Mouse (Mus musculus) macrophage (primary cell): ENCODE measurements around the gene Sap30l. TPM values are rescaled to one million over a fixed set of nuclear protein-coding genes. Genes with fewer than 3 reads are reported as not detected.
"Not testable (repeated sequence)": the region's sequence is repeated elsewhere in the genome, so short reads cannot be mapped to it uniquely, and the experiment has no call there.

Source experiments
- H3K27ac ChIP-seq: fragments of 350-480 bp; formaldehyde crosslinking; 2 replicates; pipeline ENCODE4 v1.9.0; 2021
- H3K36me3 ChIP-seq: fragments of 350-480 bp; formaldehyde crosslinking; 2 replicates; pipeline ENCODE4 v1.9.0; 2021; ENCODE audit errors: inconsistent target
- H3K4me3 ChIP-seq: fragments of 350-480 bp; formaldehyde crosslinking; 2 replicates; pipeline ENCODE4 v1.9.0; 2021; ENCODE audit errors: inconsistent target
- H3K79me2 ChIP-seq: fragments of 350-480 bp; formaldehyde crosslinking; 2 replicates; pipeline ENCODE4 v1.9.0; 2021; ENCODE audit errors: inconsistent target
- WGBS: methylation state at CpG from one replicate; pipeline ENCODE4 v1.1.7; 2026; ENCODE audit warnings: inconsistent platforms; ENCODE audit not compliant: missing documents; 5-methylcytosine and 5-hydroxymethylcytosine counted together
- polyA plus RNA-seq: library from polyadenylated mRNA; stranded (reverse); fragments of 250-400 nt; gene quantifications from 3 replicates; pipeline ENCODE4 v1.2.4, GENCODE M21; 2018; ENCODE audit warnings: inconsistent platforms

The Sap30l gene
- polyA plus RNA-seq, 1 experiment from 2014 or later, result 13.0 TPM

DNA sequence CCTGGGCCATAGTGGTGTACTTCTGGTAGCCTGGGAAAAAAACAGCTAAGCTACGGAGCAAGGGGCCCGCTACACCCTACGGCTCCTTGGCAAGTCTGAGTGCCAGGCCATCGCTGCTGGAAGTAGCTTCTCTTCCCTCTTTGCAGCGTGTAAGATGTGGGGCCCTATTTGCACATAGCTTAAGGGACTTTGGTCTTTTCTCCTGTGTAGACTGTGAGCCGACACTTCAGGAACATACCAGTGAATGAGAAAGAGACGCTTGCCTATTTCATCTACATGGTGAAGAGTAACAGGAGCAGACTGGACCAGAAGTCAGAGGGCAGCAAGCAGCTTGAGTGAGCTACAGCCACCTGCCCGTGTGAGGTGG lies 8.3 kb downstream of the Sap30l start:
- Histone ChIP-seq H3K79me2 (no peaks in the 10 kb centered on the region; the same call in 1 of the 2 replicates), H3K27ac (no peak overlapping the region), H3K36me3 (peaks cover 32% of the 10 kb centered on the region), H3K4me3 (no peak overlapping the region)
- 97% methylated on average over 8 of the region's 8 CpGs for WGBS

DNA sequence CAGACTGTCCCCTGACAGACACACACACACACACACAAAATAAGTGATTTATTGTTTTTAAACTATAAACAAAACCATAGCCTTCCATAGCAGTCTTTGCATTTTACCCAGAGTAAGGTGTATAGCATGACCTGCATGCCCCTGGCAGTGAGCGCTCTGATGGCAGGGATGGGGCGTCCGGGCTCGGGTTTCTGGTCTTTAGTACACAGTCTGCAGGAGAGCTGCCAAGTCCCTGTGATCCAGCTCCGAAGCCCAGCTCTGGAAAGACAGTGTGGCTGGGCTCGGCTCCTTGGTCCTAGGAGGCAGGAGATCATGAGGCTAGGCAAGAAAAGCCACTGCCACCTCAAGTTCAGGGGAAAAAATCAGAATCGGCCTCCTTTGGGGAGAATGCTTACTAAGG lies 9.6 kb downstream of the Sap30l start:
- no peak overlapping the region for H3K27ac ChIP-seq
- no peak overlapping the region for H3K4me3 ChIP-seq
- 96% methylated on average over 7 of the region's 7 CpGs for WGBS
- H3K79me2 ChIP-seq, result no peaks in the 10 kb centered on the region
- peaks cover 32% of the 10 kb centered on the region for H3K36me3 ChIP-seq

DNA sequence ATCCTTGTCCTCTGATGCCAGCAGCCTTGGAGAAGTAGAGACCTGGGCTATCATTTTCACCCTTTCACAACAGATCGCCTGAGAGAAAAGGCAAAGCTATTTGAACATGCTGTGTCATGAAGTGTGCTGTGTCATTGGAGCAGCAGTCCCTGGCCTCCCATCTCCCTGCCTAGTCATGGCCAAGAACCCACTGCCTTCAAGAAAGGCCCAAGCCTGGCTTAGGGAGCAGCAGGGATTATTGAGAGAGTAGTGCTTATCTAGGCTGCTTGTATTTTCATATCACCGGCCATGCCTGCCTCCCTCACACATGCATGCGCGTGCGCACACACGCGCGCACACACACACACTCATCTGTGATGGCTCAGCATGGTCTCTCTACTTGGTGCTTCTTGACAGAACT lies 10.8 kb downstream of the Sap30l start:
- WGBS, result 91% methylated on average over 8 of the region's 8 CpGs
- H3K79me2 ChIP-seq, result no peaks in the 10 kb centered on the region
- H3K36me3 ChIP-seq, result peaks cover 27% of the 10 kb centered on the region
- no peak overlapping the region for H3K27ac ChIP-seq
- H3K4me3 ChIP-seq, result no peak overlapping the region

DNA sequence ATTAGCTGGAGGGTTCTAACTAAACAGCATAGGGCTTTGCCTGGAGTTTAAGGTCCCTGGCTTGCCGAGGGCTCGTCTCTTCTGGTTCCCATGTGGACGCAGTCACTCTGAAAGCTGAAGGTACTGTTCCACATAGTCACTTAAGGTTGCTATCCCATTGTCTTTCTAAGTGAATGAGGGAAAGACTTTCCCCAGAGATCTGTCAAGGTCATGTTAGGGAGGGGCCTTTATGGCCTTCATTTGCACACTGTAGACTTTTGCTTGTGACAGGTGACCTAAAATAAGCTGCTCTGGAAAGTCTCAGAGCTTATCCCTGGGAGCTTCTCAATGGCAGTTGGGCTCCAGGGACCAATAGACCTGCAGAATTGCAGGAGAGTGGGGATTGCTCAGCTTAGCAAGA lies 12.2 kb downstream of the Sap30l start:
- Histone ChIP-seq H3K4me3 (no peak overlapping the region), H3K27ac (no peak overlapping the region), H3K79me2 (no peaks in the 10 kb centered on the region), H3K36me3 (peaks cover 18% of the 10 kb centered on the region)
- 98% methylated on average over 3 of the region's 3 CpGs for WGBS

DNA sequence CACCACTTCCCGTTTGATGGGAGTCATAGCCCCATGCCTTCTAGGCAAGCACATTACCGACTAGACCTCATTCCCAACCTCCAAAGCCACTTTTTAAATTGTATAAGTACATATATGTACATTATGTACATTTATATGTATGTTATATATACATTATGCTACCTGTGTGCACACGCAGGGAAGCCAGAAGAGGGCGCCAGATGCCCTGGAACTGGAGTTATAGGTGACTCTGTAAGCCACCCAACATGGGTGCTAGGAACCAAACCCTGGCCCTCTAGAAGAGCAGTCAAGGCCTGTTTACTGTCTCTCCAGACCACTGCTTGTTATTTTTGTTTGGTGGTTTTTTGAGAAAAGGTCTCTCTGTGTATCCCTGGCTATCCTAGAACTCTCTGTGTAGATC lies 16.8 kb downstream of the Sap30l start:
- no peaks in the 10 kb centered on the region for H3K79me2 ChIP-seq
- H3K36me3 ChIP-seq, result no peaks in the 10 kb centered on the region
- H3K27ac ChIP-seq, result no peak overlapping the region
- WGBS, result 97% methylated on average over 4 of the region's 4 CpGs
- H3K4me3 ChIP-seq, result no peak overlapping the region

DNA sequence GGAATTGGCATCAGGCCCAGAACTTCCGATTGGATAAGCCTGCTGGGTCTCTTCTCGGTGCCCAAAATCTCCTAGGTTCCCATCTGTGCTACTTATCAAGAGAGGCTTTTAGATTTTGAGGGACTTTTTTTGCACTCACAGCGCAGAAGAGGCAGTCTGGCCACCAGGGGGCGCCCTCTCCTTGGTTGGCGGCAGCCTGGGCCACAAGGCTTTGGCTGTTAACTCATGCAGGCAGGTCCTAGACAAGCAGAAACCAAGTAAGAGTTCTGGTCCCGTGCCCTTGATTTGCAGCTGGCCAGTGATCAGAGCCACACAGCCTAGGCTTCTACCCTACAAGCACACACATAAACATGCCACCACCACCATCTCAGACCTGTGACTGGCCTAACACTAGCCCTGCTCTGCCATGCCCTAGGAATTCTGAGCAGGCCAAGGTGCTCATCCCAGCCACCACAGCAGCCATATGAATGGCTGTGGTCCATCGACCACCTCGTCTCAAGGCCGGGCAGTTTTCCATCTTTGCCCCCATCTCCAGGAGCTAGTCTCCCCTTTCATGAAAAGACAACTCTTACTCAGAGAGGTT lies 18.7 kb downstream of the Sap30l start:
- no peak overlapping the region for H3K27ac ChIP-seq
- H3K4me3 ChIP-seq, result no peak overlapping the region
- 28% methylated on average over 9 of the region's 9 CpGs for WGBS
- H3K79me2 ChIP-seq, result no peaks in the 10 kb centered on the region
- H3K36me3 ChIP-seq, result no peaks in the 10 kb centered on the region

DNA sequence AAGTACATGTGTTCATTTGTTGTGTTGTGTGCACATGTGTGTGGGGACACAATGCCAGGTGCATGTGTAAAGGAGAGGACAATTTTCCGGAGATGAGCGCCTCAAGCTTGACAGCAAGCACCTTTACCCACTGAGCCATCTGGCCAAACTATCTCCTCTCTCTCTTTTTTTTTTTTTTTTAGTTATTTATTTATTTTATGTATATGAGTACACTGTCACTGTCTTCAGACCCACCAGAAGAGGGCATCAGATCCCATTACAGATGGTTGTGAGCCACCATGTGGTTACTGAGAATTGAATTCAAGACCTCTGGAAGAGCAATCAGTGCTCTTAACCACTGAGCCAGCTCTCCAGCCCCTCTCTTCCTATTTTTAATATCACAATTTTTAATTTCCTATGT lies 21.7 kb downstream of the Sap30l start:
- not testable (repeated sequence) for H3K79me2 ChIP-seq

DNA sequence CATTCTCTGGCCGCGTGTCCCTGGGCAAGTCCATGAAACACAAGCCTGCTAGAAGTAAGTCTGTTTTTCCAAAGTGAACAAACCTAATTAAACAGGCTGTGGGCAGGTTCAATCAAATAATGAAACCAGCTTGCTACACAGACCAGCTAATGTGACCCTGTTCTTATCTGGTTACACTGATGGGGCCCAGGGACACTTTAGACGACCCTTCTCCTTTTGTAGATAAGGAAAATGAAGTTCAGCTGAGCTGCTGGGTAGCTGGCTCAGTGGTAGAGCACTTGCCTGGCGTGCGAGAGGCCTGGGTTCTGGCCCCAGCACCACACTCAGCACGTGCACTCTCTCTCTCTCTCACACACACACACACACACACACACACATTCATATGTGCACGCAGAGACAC lies 22.3 kb downstream of the Sap30l start:
- Histone ChIP-seq H3K4me3 (no peak overlapping the region), H3K36me3 (no peaks in the 10 kb centered on the region), H3K27ac (no peak overlapping the region), H3K79me2 (no peaks in the 10 kb centered on the region)
- WGBS, result 93% methylated on average over 7 of the region's 7 CpGs

More for the DNA sequence above, 21.7 kb downstream of the Sap30l start:
- H3K4me3 ChIP-seq, H3K27ac ChIP-seq, H3K36me3 ChIP-seq: not testable (repeated sequence)
- 88% methylated on average over 2 of the region's 2 CpGs for WGBS

DNA sequence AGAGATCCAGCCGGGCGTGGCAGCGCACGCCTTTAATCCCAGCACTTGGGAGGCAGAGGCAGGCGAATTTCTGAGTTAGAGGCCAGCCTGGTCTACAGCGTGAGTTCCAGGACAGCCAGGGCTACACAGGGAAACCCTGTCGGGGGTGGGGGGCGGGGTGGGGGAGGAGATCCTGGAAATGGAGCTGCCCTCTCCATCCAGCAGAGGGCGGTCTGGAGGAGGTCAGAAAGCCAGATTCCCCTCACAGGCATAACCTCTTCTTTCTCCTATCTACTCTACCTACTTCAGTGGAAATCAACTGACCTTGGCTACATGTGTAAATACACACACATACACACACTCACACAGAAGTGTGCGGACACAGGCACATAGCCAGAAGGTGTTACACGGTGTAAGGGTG lies 23.8 kb downstream of the Sap30l start:
- not testable (repeated sequence) for H3K79me2 ChIP-seq, H3K4me3 ChIP-seq, H3K27ac ChIP-seq, H3K36me3 ChIP-seq
- WGBS, result 63% methylated on average over 9 of the region's 11 CpGs

DNA sequence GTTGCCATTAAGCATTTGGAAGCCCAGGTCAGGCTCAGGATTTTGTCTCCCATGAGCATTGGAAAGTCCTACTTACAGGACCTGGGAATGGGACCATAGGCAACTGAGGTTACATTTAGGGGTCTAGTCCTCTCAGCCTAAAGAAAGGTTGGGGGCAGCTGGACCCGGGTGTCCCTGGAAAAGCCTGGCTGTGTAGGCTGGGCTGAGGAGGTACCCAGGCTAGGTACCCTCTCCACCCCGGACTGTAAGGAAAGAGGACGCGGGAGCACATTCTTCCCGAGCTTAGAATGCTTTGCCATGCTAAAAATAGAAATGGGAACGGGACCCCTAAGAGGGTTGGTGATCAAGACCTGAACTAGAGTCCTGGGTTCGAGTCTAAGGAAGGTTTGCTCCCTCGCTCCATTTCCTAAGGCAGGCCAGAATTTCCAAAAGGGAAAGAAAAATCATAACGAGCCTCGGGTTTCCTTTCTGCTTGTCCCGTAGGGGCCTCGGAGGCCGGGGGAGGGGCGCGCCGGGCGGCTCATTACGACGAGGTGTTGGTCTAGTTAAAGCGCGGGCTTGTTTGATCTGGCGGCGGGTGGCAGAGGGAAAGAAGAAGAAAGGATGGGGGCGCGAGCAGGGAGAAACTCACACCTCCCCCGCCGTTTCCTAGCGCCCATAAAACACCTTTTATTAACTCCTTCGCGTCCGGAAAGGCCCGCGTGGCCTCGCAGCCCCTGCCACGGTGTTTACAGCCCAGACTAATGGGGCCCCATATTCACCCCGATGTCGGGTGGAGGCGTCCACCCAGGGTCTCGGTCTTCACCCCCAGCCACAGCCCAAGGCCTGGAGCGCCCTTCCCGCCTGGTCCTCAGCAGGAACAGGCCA lies 25.8 kb downstream of the Sap30l start:
- H3K4me3 ChIP-seq, result no peak overlapping the region
- H3K79me2 ChIP-seq, result no peaks in the 10 kb centered on the region
- H3K36me3 ChIP-seq, result no peaks in the 10 kb centered on the region
- 6% methylated on average over 41 of the region's 41 CpGs for WGBS
- no peak overlapping the region for H3K27ac ChIP-seq

DNA sequence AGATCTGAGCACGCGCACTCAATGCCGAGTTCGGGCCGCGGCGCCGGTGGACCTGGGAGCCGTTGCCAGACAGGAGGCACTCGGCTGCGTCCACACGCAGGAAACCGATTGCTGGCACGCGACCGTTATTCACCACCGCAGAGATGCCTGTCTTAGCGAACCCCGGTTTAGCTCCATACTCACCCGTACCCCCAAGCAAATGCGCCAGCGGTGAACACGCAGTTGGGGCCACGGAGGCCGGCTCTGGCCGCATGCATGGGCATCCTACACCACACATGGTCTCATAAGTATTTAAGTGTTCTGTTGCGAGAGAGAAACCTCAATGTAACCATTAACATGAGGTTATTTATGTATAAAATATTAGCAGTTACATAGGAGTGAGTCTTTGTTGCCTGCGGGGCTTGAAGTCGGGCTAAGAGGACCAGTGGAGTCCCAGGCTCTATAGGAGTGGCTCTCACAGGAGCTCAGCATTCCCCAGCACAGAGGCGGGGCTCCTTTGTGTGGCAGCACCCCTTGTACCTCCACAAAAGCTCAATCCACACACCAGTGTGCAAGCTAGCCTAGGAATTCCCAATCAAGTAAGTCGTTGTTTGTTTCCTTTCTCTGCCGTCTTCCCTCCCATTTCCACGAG lies 26.6 kb downstream of the Sap30l start:
- H3K4me3 ChIP-seq, result no peak overlapping the region
- whole genome bisulfite sequencing, result 2% methylated on average over 27 of the region's 33 CpGs

DNA sequence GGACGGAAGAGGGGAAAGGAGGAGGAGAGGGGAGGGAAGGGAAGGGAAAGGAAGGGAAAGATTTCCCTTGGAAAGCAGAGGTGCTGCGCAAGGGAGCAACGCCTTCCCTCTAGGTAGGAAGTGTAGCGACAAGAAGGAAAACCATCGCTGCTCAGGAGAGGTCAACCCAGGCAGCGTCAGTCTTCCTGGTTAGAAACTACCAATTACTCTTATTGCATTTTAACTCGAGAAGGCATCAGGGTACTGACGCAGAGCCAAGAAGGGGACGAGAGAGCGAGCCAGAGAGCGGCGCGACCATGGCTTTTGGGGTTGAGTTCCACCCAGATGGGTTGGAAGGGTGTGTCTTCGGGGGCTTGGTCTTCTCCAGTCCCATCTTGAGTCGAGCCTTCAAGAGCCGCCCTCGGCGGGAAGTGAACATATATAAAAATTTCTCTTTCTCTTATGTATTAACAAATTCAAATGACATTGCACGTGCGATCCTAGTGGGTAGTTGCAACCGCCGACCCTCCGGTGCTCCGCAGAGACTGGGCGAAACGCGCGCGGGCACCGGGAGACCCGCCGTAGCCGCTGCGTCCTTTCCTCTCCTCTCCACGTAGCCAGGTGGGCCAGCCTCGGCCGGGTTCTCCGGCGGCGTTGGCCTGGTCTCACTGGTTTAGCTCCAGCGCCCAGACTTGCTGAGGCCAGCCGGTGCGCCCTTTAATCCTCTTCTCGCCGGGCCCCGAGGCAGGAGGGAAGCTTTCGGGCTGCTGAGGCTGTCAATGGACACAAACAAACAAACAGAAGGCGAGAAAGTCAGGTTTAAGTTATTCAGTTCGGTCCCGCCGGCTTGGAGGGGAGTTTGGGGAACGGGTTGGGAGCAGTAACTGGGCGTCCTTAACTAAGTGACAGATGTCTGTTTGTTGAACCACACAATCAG lies 27.8 kb downstream of the Sap30l start:
- H3K79me2 ChIP-seq, result no peaks in the 10 kb centered on the region
- no peak overlapping the region for H3K27ac ChIP-seq
- WGBS, result 20% methylated on average over 47 of the region's 53 CpGs
- no peak overlapping the region for H3K4me3 ChIP-seq
- H3K36me3 ChIP-seq, result no peaks in the 10 kb centered on the region

More for the DNA sequence above, 26.6 kb downstream of the Sap30l start:
- no peaks in the 10 kb centered on the region for H3K79me2 ChIP-seq
- no peak overlapping the region for H3K27ac ChIP-seq
- no peaks in the 10 kb centered on the region for H3K36me3 ChIP-seq

DNA sequence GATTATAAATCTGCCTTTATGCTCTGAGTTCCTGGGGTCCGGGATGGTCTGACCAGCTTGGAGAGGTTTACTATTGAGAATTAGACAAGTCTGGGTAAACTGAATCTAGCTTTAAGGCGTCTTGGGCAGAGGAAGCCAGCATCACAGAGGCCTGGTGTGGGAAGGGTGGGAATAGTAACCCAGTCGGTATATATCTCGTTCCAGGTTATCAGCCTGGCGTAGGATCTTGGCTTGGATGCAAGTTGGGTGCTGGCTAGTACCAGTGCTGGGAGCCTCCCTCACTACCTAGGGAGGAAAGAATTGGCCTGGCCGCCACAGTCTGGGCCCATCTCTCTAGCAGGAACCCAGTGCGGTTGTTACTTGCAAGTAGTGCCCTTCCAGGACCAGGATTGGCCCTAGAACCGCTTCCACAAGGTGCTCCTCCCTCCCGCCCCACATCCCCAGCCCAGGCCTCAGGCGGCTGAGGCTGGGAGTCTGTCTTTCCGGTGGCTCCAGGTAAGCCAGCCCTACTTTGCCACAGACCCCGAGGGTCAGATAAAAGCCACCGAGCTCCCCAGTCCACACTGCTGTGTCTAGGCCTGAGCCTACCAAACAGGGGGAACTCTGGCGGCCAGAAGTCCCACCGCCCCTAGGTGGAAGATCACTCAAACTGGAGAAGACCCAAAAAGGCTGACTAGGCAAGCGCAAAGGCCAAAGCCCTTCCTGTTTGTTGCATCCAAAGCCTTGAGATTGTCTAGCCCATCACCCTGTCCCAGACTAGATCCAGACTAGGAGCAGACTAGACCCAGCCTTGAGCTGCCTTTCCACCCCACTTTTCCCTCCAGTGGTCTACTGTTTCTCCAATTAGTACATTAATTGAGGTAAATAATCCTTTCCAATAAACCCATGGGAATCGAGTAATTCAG lies 28.7 kb downstream of the Sap30l start:
- Histone ChIP-seq H3K36me3 (no peaks in the 10 kb centered on the region), H3K4me3 (no peak overlapping the region), H3K79me2 (no peaks in the 10 kb centered on the region), H3K27ac (no peak overlapping the region)
- WGBS, result 82% methylated on average over 17 of the region's 17 CpGs
